Mouse (Mus musculus) midbrain, embryonic 15.5 days (tissue): Measurements from ENCODE around the gene Lrrk1. TPM values are rescaled to one million over a fixed set of nuclear protein-coding genes. Genes with fewer than 3 reads are reported as not detected.

ENCODE experiments used
- ATAC-seq: fragments of 200-750 bp; cut with Nextera tagmentation; replicated peaks from 2 replicates; pipeline ENCODE4 v1.8.0; 2017; ENCODE audit warnings: moderate TSS enrichment
- H3K27ac ChIP-seq: fragments of 300-500 bp; sonication (generic); 2 replicates; pipeline ENCODE4 v1.5.1; 2015; ENCODE audit warnings: mild to moderate bottlenecking, inconsistent platforms
- H3K27me3 ChIP-seq: fragments of 300-500 bp; sonication (generic); replicated peaks from 2 replicates; pipeline ENCODE4 v1.6.1; 2015; ENCODE audit warnings: inconsistent platforms
- H3K36me3 ChIP-seq: fragments of 300-500 bp; sonication (generic); replicated peaks from 2 replicates; pipeline ENCODE4 v1.6.1; 2015; ENCODE audit warnings: inconsistent platforms
- H3K4me1 ChIP-seq: fragments of 300-500 bp; sonication (generic); 2 replicates; pipeline ENCODE4 v1.6.1; 2015; ENCODE audit warnings: inconsistent platforms
- H3K4me2 ChIP-seq: fragments of 300-500 bp; sonication (generic); 2 replicates; pipeline ENCODE4 v1.6.1; 2015; ENCODE audit warnings: inconsistent platforms, mild to moderate bottlenecking, moderate library complexity
- H3K4me3 ChIP-seq: fragments of 300-500 bp; sonication (generic); 2 replicates; pipeline ENCODE4 v1.5.1; 2015; ENCODE audit warnings: mild to moderate bottlenecking, inconsistent platforms
- H3K9ac ChIP-seq: fragments of 300-500 bp; sonication (generic); 2 replicates; pipeline ENCODE4 v1.6.1; 2015; ENCODE audit warnings: mild to moderate bottlenecking, inconsistent platforms
- H3K9me3 ChIP-seq: fragments of 300-500 bp; sonication (generic); 2 replicates; pipeline ENCODE4 v1.6.1; 2016; ENCODE audit warnings: inconsistent platforms
- WGBS: fragments of 180-500 bp; shearing (Covaris S2); methylation state at CpG from one replicate; pipeline ENCODE4 v1.1.7; 2015; ENCODE audit warnings: mixed read lengths; 5-methylcytosine and 5-hydroxymethylcytosine counted together
- polyA plus RNA-seq: library from polyadenylated mRNA; unstranded; fragments of >200 nt; fragmentation: Nextera tagmentation; extraction: Ambion mirVana; gene quantifications from 2 replicates; pipeline ENCODE4 v1.2.1, GENCODE M21; 2015

Gene Lrrk1
- polyA plus RNA-seq = 3.7 and 4.1 TPM in 2 replicates

DNA sequence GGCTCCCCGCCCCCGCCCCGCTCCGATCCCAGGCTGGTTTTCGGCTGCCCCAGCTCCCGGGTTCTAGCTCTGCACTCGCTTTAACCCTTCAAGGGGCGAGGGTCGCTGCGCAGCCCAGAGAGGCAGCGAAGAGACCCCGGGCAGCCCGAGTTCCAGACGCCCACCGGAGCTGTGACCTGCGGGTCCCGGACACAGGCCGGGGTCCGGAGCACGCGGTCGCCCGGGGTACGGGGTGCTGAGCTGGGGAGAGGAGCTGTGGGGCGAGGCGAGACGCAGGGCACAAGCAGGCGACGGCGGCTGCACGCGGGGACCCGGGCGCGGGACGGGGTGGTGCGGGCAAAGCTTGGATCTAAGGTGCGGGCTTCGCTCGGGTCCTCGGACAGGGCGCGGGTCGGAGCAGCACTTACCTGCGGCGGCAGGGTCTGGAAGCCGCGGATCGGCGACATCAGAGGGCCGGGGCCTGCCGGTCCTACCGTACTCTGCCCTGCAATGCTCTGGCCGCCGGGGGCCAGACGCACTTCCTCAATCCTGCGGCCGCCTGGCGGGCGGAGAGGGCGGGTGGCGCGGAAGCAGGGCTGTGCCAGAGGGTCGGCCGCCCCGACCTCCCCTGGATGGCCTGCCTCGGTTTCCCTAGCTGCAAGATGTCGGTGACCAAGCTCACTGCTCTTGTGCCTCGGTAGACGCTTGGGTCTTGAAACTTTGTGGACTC is at the start of gene Lrrk1:
Gene Lrrk1, minus strand, starts transcription at position 538 of the 709 bp plus-strand sequence.
- peak; percentile 73 for ATAC-seq
- Histone ChIP-seq H3K27me3 (peaks cover 17% of the 10 kb centered on the region; the same call in 1 of the 2 replicates), H3K4me2 (peak within 1 kb of the TSS; percentile 99), H3K27ac (no peak within 1 kb of the TSS), H3K9me3 (no peaks in the 10 kb centered on the region), H3K9ac (peak within 1 kb of the TSS; percentile 50), H3K4me3 (peak within 1 kb of the TSS; percentile 49), H3K4me1 (peaks cover 19% of the 10 kb centered on the region), H3K36me3 (no peaks in the 10 kb centered on the region)
- WGBS = under 1% methylated on average over 70 of the region's 70 CpGs

GRCm38 (mm10) chr7:66434453-66434935 is 46.3 kb upstream of the Lrrk1 start:
- Histone ChIP-seq H3K4me3 (no peak overlapping the region), H3K27ac (no peak overlapping the region), H3K36me3 (no peaks in the 10 kb centered on the region), H3K9me3 (no peaks in the 10 kb centered on the region), H3K27me3 (0 out of 2 replicates have a peak, but pooled peaks cover 5% of the 10 kb centered on the region), H3K4me2 (no peak overlapping the region), H3K9ac (no peak overlapping the region), H3K4me1 (no peaks in the 10 kb centered on the region)
- 44% methylated on average over 10 of the region's 10 CpGs for WGBS
- peak; percentile 56; the same call in 1 of the 2 replicates for ATAC-seq

DNA sequence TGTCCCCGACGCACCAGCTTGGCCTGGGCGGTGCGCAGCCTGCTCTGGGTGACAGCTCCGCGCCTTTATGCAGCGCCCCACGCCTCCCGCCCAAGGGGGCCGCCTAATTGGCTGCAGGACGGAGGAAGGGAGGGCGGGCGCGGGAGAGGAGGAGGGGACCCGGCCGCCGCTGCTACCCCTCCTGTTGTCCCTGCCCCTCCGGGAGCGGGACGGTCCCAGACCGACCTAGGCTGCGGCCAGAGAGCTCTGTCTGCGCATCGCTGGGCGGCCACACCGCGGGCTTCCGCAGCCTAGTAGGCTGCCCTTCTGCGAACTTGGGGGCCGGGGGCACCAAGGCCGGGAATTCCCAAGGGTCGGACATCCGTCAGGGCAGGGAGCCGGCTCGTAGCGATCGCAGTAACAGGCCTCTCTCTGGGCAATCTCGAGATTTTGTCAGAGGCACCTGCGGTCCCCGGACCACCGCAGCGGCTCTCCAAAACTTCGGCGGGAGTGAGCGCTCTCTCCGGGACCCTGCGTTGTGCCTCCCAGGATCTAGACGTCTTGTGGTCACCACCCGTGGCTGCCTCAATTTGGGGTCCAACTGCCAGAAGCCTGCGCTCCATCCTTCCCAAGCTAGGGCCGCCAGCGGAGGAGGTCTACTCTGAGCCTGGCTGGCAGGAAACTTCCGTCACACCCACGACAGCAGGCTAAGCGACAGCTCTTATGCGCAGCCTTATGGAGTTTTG is 39.4 kb upstream of the Lrrk1 start, which contains the start of gene Aldh1a3:
Gene Aldh1a3, minus strand, starts transcription at position 81 of the 725 bp plus-strand sequence.
- peak within 1 kb of the TSS; percentile 93 for H3K4me2 ChIP-seq
- ATAC-seq = peak; percentile 70
- H3K4me3 ChIP-seq = peak within 1 kb of the TSS; percentile 42
- under 1% methylated on average over 54 of the region's 56 CpGs for WGBS
- peaks cover 56% of the 10 kb centered on the region for H3K27me3 ChIP-seq
- peaks cover 16% of the 10 kb centered on the region for H3K4me1 ChIP-seq
- H3K9me3 ChIP-seq = no peaks in the 10 kb centered on the region
- H3K36me3 ChIP-seq = no peaks in the 10 kb centered on the region
- no peak within 1 kb of the TSS for H3K27ac ChIP-seq
- peak within 1 kb of the TSS; percentile 17 for H3K9ac ChIP-seq

- peak; percentile 75 for ATAC-seq
- Histone ChIP-seq H3K4me2 (peak overlapping the region; percentile 93), H3K4me3 (peak overlapping the region; percentile 42), H3K36me3 (no peaks in the 10 kb centered on the region), H3K9ac (no peak overlapping the region), H3K9me3 (no peaks in the 10 kb centered on the region), H3K27ac (no peak overlapping the region), H3K27me3 (peaks cover 56% of the 10 kb centered on the region), H3K4me1 (peaks cover 16% of the 10 kb centered on the region)
- WGBS = 1% methylated on average over 23 of the region's 23 CpGs
These were observed 38.9 kb upstream of the Lrrk1 start for GRCm38 (mm10) chr7:66427053-66427436.

DNA sequence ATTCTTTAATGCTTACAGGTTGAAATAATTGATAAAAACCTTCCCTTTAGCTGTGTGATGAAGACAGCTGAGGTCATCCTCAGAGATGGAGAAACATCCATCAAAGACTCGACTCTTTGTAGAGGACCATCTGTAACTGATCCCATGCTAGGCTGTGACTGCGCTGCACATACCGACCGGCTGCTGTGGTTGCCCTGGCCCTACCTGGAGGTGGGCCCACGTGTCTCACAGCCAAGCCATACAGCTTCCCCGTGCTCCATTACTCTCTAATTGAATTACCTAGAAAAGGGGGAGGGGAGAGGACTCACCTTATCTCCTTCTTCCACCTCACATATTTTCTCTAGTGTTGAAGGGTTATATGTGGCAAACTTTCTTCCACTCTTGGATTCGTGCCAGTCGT is 33.8 kb upstream of the Lrrk1 start:
- no peak for ATAC-seq
- Histone ChIP-seq H3K4me3 (no peak overlapping the region), H3K27me3 (peaks cover 25% of the 10 kb centered on the region), H3K9ac (no peak overlapping the region), H3K36me3 (no peaks in the 10 kb centered on the region), H3K27ac (no peak overlapping the region), H3K4me2 (no peak overlapping the region), H3K4me1 (peaks cover 2% of the 10 kb centered on the region), H3K9me3 (no peaks in the 10 kb centered on the region)
- WGBS = 77% methylated on average over 8 of the region's 8 CpGs

DNA sequence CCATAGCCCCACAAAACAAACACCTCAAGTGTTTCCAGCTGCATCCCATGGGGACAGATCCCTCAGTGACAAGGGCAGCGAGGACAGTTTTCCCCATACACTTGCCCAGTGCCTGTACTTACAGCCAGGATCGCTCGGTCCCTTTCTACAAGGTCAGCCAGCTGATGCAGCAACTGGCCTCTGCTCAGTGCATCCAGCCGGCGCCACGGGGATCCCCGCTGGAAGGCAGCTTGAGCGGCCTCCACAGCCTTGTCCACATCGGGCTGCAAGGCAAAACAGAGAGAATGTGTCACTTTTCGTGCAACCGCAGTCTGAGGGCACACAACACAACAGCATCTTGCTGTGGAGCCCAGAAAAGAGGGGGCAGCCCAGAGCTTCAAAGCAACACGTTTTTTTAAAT is 30.8 kb upstream of the Lrrk1 start:
- H3K9me3 ChIP-seq = no peaks in the 10 kb centered on the region
- no peaks in the 10 kb centered on the region; the same call in 1 of the 2 replicates for H3K27me3 ChIP-seq
- H3K4me2 ChIP-seq = no peak overlapping the region
- H3K4me1 ChIP-seq = no peaks in the 10 kb centered on the region
- 52% methylated on average over 12 of the region's 12 CpGs for WGBS
- H3K9ac ChIP-seq = no peak overlapping the region
- H3K27ac ChIP-seq = no peak overlapping the region
- no peak for ATAC-seq
- no peak overlapping the region for H3K4me3 ChIP-seq
- no peaks in the 10 kb centered on the region for H3K36me3 ChIP-seq

DNA sequence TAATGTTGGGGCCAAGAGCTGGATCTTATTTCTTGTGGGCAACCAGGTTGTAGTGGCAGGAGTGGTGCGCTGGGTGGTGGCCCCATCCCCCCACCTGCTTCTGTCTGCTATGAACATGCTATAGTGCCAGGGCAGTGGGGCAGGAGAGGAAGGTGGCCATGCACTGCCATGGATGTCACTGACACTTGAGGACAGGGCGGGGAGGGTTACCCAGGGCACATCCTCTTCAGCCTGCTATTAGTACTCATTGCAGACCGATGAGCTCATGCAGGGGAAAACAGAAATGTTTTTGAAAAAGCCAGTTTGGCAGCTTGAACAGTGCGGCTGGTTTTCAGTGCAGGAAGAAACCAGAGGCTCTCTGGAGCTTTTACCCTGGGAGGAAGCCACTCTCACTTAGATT is 28.7 kb upstream of the Lrrk1 start:
- H3K27me3 ChIP-seq = no peaks in the 10 kb centered on the region
- H3K9me3 ChIP-seq = no peaks in the 10 kb centered on the region
- 91% methylated on average over 4 of the region's 4 CpGs for WGBS
- no peaks in the 10 kb centered on the region for H3K4me1 ChIP-seq
- no peak overlapping the region for H3K27ac ChIP-seq
- no peaks in the 10 kb centered on the region for H3K36me3 ChIP-seq
- H3K4me2 ChIP-seq = no peak overlapping the region
- ATAC-seq = no peak
- no peak overlapping the region for H3K9ac ChIP-seq
- no peak overlapping the region for H3K4me3 ChIP-seq

DNA sequence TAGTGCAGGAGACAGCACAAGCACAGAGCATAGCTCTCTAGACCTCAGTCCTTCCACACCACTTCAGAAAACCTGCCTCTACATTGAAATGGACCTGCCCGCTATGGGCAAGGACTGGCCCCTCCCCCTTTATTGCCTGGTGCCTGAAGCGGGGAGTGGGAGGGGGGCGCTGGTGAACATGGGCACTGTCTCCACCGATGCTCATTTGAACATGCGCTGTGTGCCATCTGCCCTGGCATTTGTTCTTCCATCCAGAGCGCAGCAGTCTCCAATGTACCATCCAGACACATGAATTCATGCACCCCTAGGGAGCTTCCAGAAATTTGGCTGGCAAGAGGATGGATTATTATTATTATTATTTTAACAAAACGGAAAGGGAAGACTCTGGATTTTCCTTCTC is 24.9 kb upstream of the Lrrk1 start:
- H3K27ac ChIP-seq = no peak overlapping the region
- ATAC-seq = peak; percentile 42; the same call in 1 of the 2 replicates
- no peaks in the 10 kb centered on the region for H3K27me3 ChIP-seq
- no peaks in the 10 kb centered on the region for H3K36me3 ChIP-seq
- H3K9me3 ChIP-seq = no peaks in the 10 kb centered on the region
- WGBS = 77% methylated on average over 7 of the region's 7 CpGs
- no peaks in the 10 kb centered on the region for H3K4me1 ChIP-seq
- H3K4me3 ChIP-seq = no peak overlapping the region
- no peak overlapping the region for H3K9ac ChIP-seq
- no peak overlapping the region for H3K4me2 ChIP-seq

- WGBS = 68% methylated on average over 6 of the region's 6 CpGs
- no peaks in the 10 kb centered on the region for H3K27me3 ChIP-seq
- no peak overlapping the region for H3K4me2 ChIP-seq
- H3K4me1 ChIP-seq = no peaks in the 10 kb centered on the region
- no peaks in the 10 kb centered on the region for H3K36me3 ChIP-seq
- ATAC-seq = 0 out of 2 replicates have a peak, but pooled peaks have one; percentile 25
- H3K4me3 ChIP-seq = no peak overlapping the region
- no peaks in the 10 kb centered on the region for H3K9me3 ChIP-seq
- no peak overlapping the region for H3K9ac ChIP-seq
- H3K27ac ChIP-seq = no peak overlapping the region
These were observed 21.3 kb upstream of the Lrrk1 start for GRCm38 (mm10) chr7:66409433-66409832.

DNA sequence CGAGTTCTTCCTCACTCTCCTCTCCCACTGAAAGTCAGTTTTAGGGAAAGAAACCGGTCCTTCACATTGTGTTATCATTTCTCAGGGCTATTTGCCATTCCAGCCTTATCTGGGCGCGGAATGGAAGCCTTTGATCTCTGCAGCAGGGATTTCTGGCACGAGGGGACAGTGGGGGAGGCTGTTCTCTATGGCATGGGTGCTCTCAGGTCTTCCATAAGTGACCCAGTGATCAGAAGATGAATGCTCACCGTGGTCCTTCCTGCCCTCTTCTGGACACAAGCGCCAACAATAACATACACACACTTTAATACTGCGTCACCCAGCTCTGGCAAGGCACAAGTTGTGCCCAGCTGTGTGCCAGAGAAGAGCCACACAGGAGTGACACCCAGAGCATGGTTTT is 18.8 kb upstream of the Lrrk1 start:
- H3K27me3 ChIP-seq = no peaks in the 10 kb centered on the region
- H3K4me1 ChIP-seq = no peaks in the 10 kb centered on the region
- no peak overlapping the region for H3K4me2 ChIP-seq
- H3K4me3 ChIP-seq = no peak overlapping the region
- ATAC-seq = no peak
- no peaks in the 10 kb centered on the region for H3K9me3 ChIP-seq
- H3K27ac ChIP-seq = no peak overlapping the region
- no peaks in the 10 kb centered on the region for H3K36me3 ChIP-seq
- WGBS = 74% methylated on average over 8 of the region's 8 CpGs
- no peak overlapping the region for H3K9ac ChIP-seq

- Histone ChIP-seq H3K4me3 (no peak overlapping the region), H3K27me3 (no peaks in the 10 kb centered on the region), H3K36me3 (no peaks in the 10 kb centered on the region), H3K9me3 (no peaks in the 10 kb centered on the region), H3K27ac (no peak overlapping the region), H3K4me1 (no peaks in the 10 kb centered on the region), H3K9ac (no peak overlapping the region), H3K4me2 (no peak overlapping the region)
- 55% methylated on average over 13 of the region's 13 CpGs for WGBS
- ATAC-seq = no peak
These were observed 18.0 kb upstream of the Lrrk1 start for GRCm38 (mm10) chr7:66405951-66406721.

DNA sequence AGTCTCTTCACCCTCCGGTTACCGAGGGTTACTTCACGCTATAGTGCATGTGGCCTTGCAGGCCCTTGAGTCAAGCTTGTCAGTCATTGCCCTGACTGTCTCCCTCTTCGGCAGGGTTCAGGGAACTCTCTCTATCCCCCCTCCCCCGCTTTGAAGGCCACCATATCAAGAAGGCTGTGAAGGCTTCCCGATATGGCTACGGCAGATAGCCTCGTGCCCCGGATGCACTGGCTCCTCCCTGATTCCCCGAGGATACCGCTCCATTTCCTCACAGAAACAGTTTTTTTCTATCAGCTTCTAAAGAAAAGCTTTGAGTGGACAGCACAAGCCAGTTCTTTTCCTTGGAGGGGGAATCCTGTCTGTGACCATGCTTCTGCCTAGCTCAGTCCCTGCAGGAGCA is 17.4 kb upstream of the Lrrk1 start:
- no peak overlapping the region for H3K27ac ChIP-seq
- no peak overlapping the region for H3K9ac ChIP-seq
- no peaks in the 10 kb centered on the region for H3K9me3 ChIP-seq
- H3K4me2 ChIP-seq = no peak overlapping the region
- no peak for ATAC-seq
- H3K27me3 ChIP-seq = no peaks in the 10 kb centered on the region
- no peak overlapping the region for H3K4me3 ChIP-seq
- no peaks in the 10 kb centered on the region for H3K36me3 ChIP-seq
- WGBS = 66% methylated on average over 11 of the region's 11 CpGs
- H3K4me1 ChIP-seq = no peaks in the 10 kb centered on the region
